In genomic region chr14:25646161-25646621, GRCm38 (mm10) we compare ENCODE assay signal across 8 mouse cellular contexts. TPM values are rescaled to one million over a fixed set of nuclear protein-coding genes. Genes with fewer than 3 reads are reported as not detected.
DNase-seq lines count a peak whose midpoint lies in the region; ATAC-seq and TF ChIP-seq lines count a peak whose summit lies in the region.

No protein-coding gene starts in this region.

- H3K4me2 ChIP-seq in liver, embryonic 11.5 days = no peak overlapping the region
- H3K4me2 ChIP-seq in midbrain, embryonic 14.5 days (ENCODE audit: low read length) = no peak overlapping the region

- H3K4me3 ChIP-seq in liver, embryonic 11.5 days (ENCODE audit: low read depth, low read length) = no peak overlapping the region
- H3K4me3 ChIP-seq in gastrocnemius, adult 2 months = no peak overlapping the region
- no peak overlapping the region for H3K4me3 ChIP-seq in limb, embryonic 10.5 days
- H3K4me3 ChIP-seq in midbrain, embryonic 14.5 days (replicated peaks; ENCODE audit: low read depth, low read length) = no peak overlapping the region

- H3K27me3 ChIP-seq in liver, embryonic 11.5 days (replicated peaks; ENCODE audit: control insufficient read depth, insufficient read depth, low read length) = no peaks in the 10 kb centered on the region
- H3K27me3 ChIP-seq in limb, embryonic 10.5 days (ENCODE audit: low read depth, poor library complexity, severe bottlenecking) = no peaks in the 10 kb centered on the region
- H3K27me3 ChIP-seq in midbrain, embryonic 14.5 days (ENCODE audit: control insufficient read depth, insufficient read depth, low read length) = no peaks in the 10 kb centered on the region

- no peak overlapping the region for H3K27ac ChIP-seq in liver, embryonic 11.5 days (ENCODE audit: low read depth, low read length)
- peak overlapping the region; percentile 28 for H3K27ac ChIP-seq in gastrocnemius, adult 2 months
- no peak overlapping the region for H3K27ac ChIP-seq in limb, embryonic 10.5 days
- H3K27ac ChIP-seq in midbrain, embryonic 14.5 days (replicated peaks; ENCODE audit: low read depth, low read length) = 0 out of 2 replicates have a peak overlapping the region, but pooled peaks have one; percentile 13

- TF ChIP-seq CTCF in gastrocnemius, adult 2 months (IDR thresholded peaks at IDR 0.05) = peak; percentile 91

- 38% methylated on average over 2 of the region's 2 CpGs for WGBS in liver, embryonic 11.5 days
- 82% methylated on average over 2 of the region's 2 CpGs for WGBS in limb, embryonic 10.5 days
- WGBS in midbrain, embryonic 14.5 days = 74% methylated on average over 2 of the region's 2 CpGs

- intact Hi-C loops in gastrocnemius, adult 2 months (cut with DNase I) = no loop called here

- peak; percentile 39 for DNase-seq in liver
- no peak for DNase-seq in liver, embryonic 11.5 days (ENCODE audit: low spot score)
- peak; percentile 75 for DNase-seq in cerebellum, adult 18-20 months
- DNase-seq in gastrocnemius, adult 2 months = peak; percentile 65
- DNase-seq in hindlimb bud, embryonic 11.5 days (ENCODE audit: extremely low spot score, low read depth, low spot score) = peak; percentile 50
- DNase-seq in limb, embryonic 10.5 days (ENCODE audit: low spot score) = peak; percentile 65
- DNase-seq in midbrain, embryonic 14.5 days = peak; percentile 84
- peak; percentile 47 to 73 for DNase-seq in spleen, postnatal 10 days (ENCODE audit: low spot score in 2 of 2)

- no peaks in the 10 kb centered on the region; the same call in 1 of the 2 replicates for H3K4me1 ChIP-seq in liver, embryonic 11.5 days (replicated peaks; ENCODE audit: control insufficient read depth, insufficient read depth, low read length)
- H3K4me1 ChIP-seq in limb, embryonic 10.5 days = no peaks in the 10 kb centered on the region
- H3K4me1 ChIP-seq in midbrain, embryonic 14.5 days (ENCODE audit: control insufficient read depth, insufficient read depth, low read length) = no peaks in the 10 kb centered on the region

- peaks cover 48% of the 10 kb centered on the region for H3K36me3 ChIP-seq in liver, embryonic 11.5 days (ENCODE audit: control insufficient read depth, insufficient read depth, low read length)
- H3K36me3 ChIP-seq in limb, embryonic 10.5 days = peaks cover 100% of the 10 kb centered on the region
- H3K36me3 ChIP-seq in midbrain, embryonic 14.5 days (ENCODE audit: control insufficient read depth, insufficient read depth, low read length) = peaks cover 95% of the 10 kb centered on the region

- no peaks in the 10 kb centered on the region for H3K9me3 ChIP-seq in liver, embryonic 11.5 days (ENCODE audit: control insufficient read depth, low read length)
- no peaks in the 10 kb centered on the region for H3K9me3 ChIP-seq in limb, embryonic 10.5 days (replicated peaks)
- no peaks in the 10 kb centered on the region for H3K9me3 ChIP-seq in midbrain, embryonic 14.5 days (ENCODE audit: control insufficient read depth, low read length)

- ATAC-seq in liver, embryonic 11.5 days (replicated peaks; ENCODE audit: low FRiP score) = no peak
- ATAC-seq in midbrain, embryonic 14.5 days (ENCODE audit: low FRiP score, low TSS enrichment) = no peak

- H3K9ac ChIP-seq in liver, embryonic 11.5 days (ENCODE audit: low read depth, low read length) = no peak overlapping the region
- H3K9ac ChIP-seq in midbrain, embryonic 14.5 days (replicated peaks; ENCODE audit: low read length) = no peak overlapping the region

RNA-seq across cellular contexts. Expression of gene Ppif, which starts 47.8 kb away (rescaled TPM):
- 96.3 and 97.0 TPM in 2 replicates for polyA plus RNA-seq in liver, embryonic 11.5 days (2014; fragmentation: Nextera tagmentation; extraction: Ambion mirVana)
- total RNA-seq in gastrocnemius, adult 2 months (2021) = 10 to 100 TPM; 26.0 to 43.4 TPM
- polyA plus RNA-seq in limb, embryonic 10.5 days (2016; fragmentation: Nextera tagmentation; extraction: Ambion mirVana) = 56.8 and 67.3 TPM in 2 replicates
- polyA plus RNA-seq in midbrain, embryonic 14.5 days (2014; fragmentation: Nextera tagmentation; extraction: Ambion mirVana) = 28.0 and 29.4 TPM in 2 replicates

Comparison
In these comparisons a context has a peak if more than half of its experiments do, and no peak if none do; other contexts are left out.
1. H3K27ac ChIP-seq: peak in gastrocnemius, adult 2 months (single experiment) and midbrain, embryonic 14.5 days (single experiment); none in liver, embryonic 11.5 days (single experiment) and limb, embryonic 10.5 days (single experiment).